Mouse (Mus musculus): ENCODE measurements at regions not wholly inside any gene's neighbourhood (a gene's known extent, or its start where the extent isn't known, plus 50 kb on each side); places are given as distances from the start of the nearest gene placed in this dataset.

GRCm38 (mm10) chr1:125307223-125307622 is 128.3 kb downstream of the Actr3 start:
- H3K4me3 ChIP-seq, result no peak overlapping the region
- no peaks in the 10 kb centered on the region for H3K27me3 ChIP-seq (ENCODE audit: poor library complexity, severe bottlenecking)
- no peak overlapping the region for H3K27ac ChIP-seq
- H3K9me3 ChIP-seq, result peaks cover 9% of the 10 kb centered on the region; the same call in 1 of the 2 replicates
- H3K4me1 ChIP-seq, result no peaks in the 10 kb centered on the region
- no peaks in the 10 kb centered on the region for H3K36me3 ChIP-seq (replicated peaks)
- DNase-seq (ENCODE audit: extremely low spot score, low spot score), result no peak
- 88% methylated on average over 3 of the region's 3 CpGs for WGBS

GRCm38 (mm10) chr1:125298520-125299090 is 136.9 kb downstream of the Actr3 start:
- Histone ChIP-seq H3K4me1 (no peaks in the 10 kb centered on the region), H3K27ac (no peak overlapping the region), H3K36me3 (replicated peaks) (no peaks in the 10 kb centered on the region), H3K27me3 (ENCODE audit: poor library complexity, severe bottlenecking) (no peaks in the 10 kb centered on the region), H3K4me3 (no peak overlapping the region), H3K9me3 (peaks cover 2% of the 10 kb centered on the region; the same call in 1 of the 2 replicates)
- WGBS, result 86% methylated on average over 5 of the region's 5 CpGs
- DNase-seq (ENCODE audit: extremely low spot score, low spot score), result no peak

- DNase-seq (ENCODE audit: extremely low spot score, low spot score), result no peak
- Histone ChIP-seq H3K27ac (no peak overlapping the region), H3K4me3 (no peak overlapping the region), H3K27me3 (ENCODE audit: poor library complexity, severe bottlenecking) (no peaks in the 10 kb centered on the region), H3K4me1 (no peaks in the 10 kb centered on the region), H3K36me3 (replicated peaks) (no peaks in the 10 kb centered on the region), H3K9me3 (peaks cover 2% of the 10 kb centered on the region; the same call in 1 of the 2 replicates)
- 85% methylated on average over 3 of the region's 3 CpGs for WGBS
Measured at GRCm38 (mm10) chr1:125295646-125296045, 139.9 kb downstream of the Actr3 start.

GRCm38 (mm10) chr1:125290320-125291021 is 145.1 kb downstream of the Actr3 start:
- Histone ChIP-seq H3K36me3 (replicated peaks) (no peaks in the 10 kb centered on the region), H3K27me3 (ENCODE audit: poor library complexity, severe bottlenecking) (no peaks in the 10 kb centered on the region), H3K4me3 (no peak overlapping the region), H3K9me3 (peaks cover 2% of the 10 kb centered on the region; the same call in 1 of the 2 replicates), H3K4me1 (no peaks in the 10 kb centered on the region), H3K27ac (no peak overlapping the region)
- no peak for DNase-seq (ENCODE audit: extremely low spot score, low spot score)
- 94% methylated on average over 12 of the region's 12 CpGs for WGBS

DNA sequence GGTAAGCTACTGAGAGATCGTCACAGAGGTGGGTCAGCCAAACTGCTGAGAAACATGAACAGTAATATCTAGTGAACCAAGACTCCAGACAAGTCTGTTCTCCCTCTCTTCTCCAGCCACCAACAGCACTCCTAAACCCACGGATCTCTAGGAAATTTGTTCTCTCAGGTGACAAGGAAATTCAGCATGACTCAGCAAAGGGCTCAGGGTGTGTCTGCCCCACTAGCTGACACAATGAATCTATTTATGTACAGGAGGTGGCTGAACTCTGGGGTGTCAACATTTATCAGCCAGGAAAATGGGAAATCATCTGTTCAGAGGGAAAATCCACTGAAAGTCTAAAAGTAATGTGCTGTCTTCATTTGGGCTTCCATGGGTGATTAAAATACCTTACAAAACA is 149.2 kb downstream of the Actr3 start:
- H3K36me3 ChIP-seq (replicated peaks), result no peaks in the 10 kb centered on the region
- DNase-seq (ENCODE audit: extremely low spot score, low spot score), result no peak
- no peak overlapping the region for H3K4me3 ChIP-seq
- no peaks in the 10 kb centered on the region; the same call in 1 of the 2 replicates for H3K9me3 ChIP-seq
- H3K4me1 ChIP-seq, result no peaks in the 10 kb centered on the region
- WGBS, result 70% methylated on average over 2 of the region's 2 CpGs
- H3K27ac ChIP-seq, result no peak overlapping the region
- no peaks in the 10 kb centered on the region for H3K27me3 ChIP-seq (ENCODE audit: poor library complexity, severe bottlenecking)

DNA sequence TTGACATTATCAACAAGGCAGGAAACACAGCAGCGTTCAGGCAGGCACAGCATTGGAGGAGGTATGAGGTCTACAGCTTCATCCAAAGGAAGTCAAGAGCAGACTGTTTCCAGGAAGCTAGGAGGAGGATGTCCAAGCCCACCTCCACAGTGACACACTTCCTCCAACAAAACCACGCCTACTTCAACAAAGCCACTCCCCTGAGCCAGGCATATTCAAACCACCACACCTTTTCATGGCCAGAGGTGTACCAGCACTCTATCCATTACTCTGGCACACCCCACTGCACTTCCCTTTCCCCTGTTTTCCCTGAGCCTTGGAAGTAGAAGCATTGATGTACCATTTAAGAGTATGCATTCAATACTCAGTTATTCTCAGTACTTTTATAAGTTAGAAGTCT is 150.8 kb downstream of the Actr3 start:
- H3K4me1 ChIP-seq, result no peaks in the 10 kb centered on the region
- no peaks in the 10 kb centered on the region for H3K9me3 ChIP-seq
- no peaks in the 10 kb centered on the region for H3K27me3 ChIP-seq (ENCODE audit: poor library complexity, severe bottlenecking)
- H3K27ac ChIP-seq, result no peak overlapping the region
- WGBS, result 81% methylated on average over 2 of the region's 2 CpGs
- no peak overlapping the region for H3K4me3 ChIP-seq
- no peaks in the 10 kb centered on the region for H3K36me3 ChIP-seq (replicated peaks)
- DNase-seq (ENCODE audit: extremely low spot score, low spot score), result no peak

DNA sequence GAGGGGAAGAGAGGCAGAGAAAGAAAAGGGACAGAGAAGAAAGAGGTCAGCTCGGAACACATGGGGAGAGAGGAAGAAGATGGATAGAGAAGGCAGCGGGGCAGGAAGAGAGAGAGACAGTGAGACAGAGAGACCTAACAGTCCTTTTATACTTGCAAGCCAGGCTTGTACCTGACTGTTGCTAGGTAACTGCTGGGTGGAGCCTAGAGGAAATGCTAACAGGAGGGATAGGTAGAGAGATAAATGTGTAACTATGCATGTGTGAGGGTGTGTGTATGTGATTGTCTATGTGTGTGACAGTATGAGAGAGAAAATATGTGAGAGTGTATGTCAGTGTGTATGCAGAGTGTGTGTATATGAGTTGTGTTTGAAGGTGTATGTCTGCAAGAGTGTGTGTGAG is 161.8 kb downstream of the Actr3 start:
- Histone ChIP-seq H3K4me3 (no peak overlapping the region), H3K4me1 (peaks cover 15% of the 10 kb centered on the region), H3K9me3 (no peaks in the 10 kb centered on the region), H3K36me3 (replicated peaks) (no peaks in the 10 kb centered on the region), H3K27ac (no peak overlapping the region), H3K27me3 (ENCODE audit: poor library complexity, severe bottlenecking) (no peaks in the 10 kb centered on the region)
- WGBS, result 67% methylated on average over 2 of the region's 2 CpGs
- DNase-seq (ENCODE audit: extremely low spot score, low spot score), result no peak

GRCm38 (mm10) chr1:125263684-125264083 is 171.8 kb downstream of the Actr3 start:
- 86% methylated on average over 6 of the region's 6 CpGs for WGBS
- H3K27me3 ChIP-seq (ENCODE audit: poor library complexity, severe bottlenecking), result no peaks in the 10 kb centered on the region
- H3K4me1 ChIP-seq, result no peaks in the 10 kb centered on the region
- no peaks in the 10 kb centered on the region for H3K36me3 ChIP-seq (replicated peaks)
- 0 out of 2 replicates have a peak, but pooled peaks cover 2% of the 10 kb centered on the region for H3K9me3 ChIP-seq
- DNase-seq (ENCODE audit: extremely low spot score, low spot score), result no peak
- no peak overlapping the region for H3K27ac ChIP-seq
- no peak overlapping the region for H3K4me3 ChIP-seq

DNA sequence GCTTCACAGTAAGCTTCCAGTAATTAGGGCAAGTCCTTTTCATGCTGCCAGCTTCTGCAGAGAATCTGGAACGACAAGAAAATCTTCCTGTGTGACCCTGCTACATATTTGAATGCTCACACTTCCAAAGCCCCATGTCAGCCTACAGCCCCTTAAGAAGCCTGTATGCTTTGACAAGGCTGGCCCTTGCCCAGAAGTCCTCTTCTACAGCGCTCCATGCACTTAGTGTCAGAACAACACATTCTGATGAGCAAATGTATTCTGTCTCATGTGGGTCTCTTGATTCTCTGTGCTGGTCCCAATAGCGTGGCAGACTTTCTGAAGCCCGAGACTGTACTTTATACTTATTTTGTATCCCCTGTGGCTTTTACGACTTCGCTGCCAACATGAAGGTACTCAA is 172.5 kb downstream of the Actr3 start:
- 87% methylated on average over 6 of the region's 6 CpGs for WGBS
- H3K27me3 ChIP-seq (ENCODE audit: poor library complexity, severe bottlenecking), result no peaks in the 10 kb centered on the region
- 0 out of 2 replicates have a peak, but pooled peaks cover 2% of the 10 kb centered on the region for H3K9me3 ChIP-seq
- H3K36me3 ChIP-seq (replicated peaks), result no peaks in the 10 kb centered on the region
- no peak overlapping the region for H3K4me3 ChIP-seq
- H3K27ac ChIP-seq, result no peak overlapping the region
- H3K4me1 ChIP-seq, result no peaks in the 10 kb centered on the region
- no peak for DNase-seq (ENCODE audit: extremely low spot score, low spot score)

- 94% methylated on average over 7 of the region's 7 CpGs for WGBS
- H3K36me3 ChIP-seq (replicated peaks), result no peaks in the 10 kb centered on the region
- H3K4me3 ChIP-seq, result no peak overlapping the region
- no peak for DNase-seq (ENCODE audit: extremely low spot score, low spot score)
- H3K4me1 ChIP-seq, result no peaks in the 10 kb centered on the region
- H3K27ac ChIP-seq, result no peak overlapping the region
- H3K9me3 ChIP-seq, result peaks cover 5% of the 10 kb centered on the region; the same call in 1 of the 2 replicates
- no peaks in the 10 kb centered on the region for H3K27me3 ChIP-seq (ENCODE audit: poor library complexity, severe bottlenecking)
Measured at GRCm38 (mm10) chr1:125242345-125242744, 193.2 kb downstream of the Actr3 start.

- 91% methylated on average over 1 of the region's 1 CpGs for WGBS
- Histone ChIP-seq H3K4me3 (no peak overlapping the region), H3K27ac (no peak overlapping the region), H3K4me1 (no peaks in the 10 kb centered on the region), H3K36me3 (replicated peaks) (no peaks in the 10 kb centered on the region), H3K27me3 (ENCODE audit: poor library complexity, severe bottlenecking) (no peaks in the 10 kb centered on the region), H3K9me3 (peaks cover 5% of the 10 kb centered on the region; the same call in 1 of the 2 replicates)
- DNase-seq (ENCODE audit: extremely low spot score, low spot score), result no peak
Measured at GRCm38 (mm10) chr1:125241717-125242116, 193.8 kb downstream of the Actr3 start.

- Histone ChIP-seq H3K4me3 (no peak overlapping the region), H3K27ac (no peak overlapping the region), H3K36me3 (replicated peaks) (no peaks in the 10 kb centered on the region), H3K27me3 (ENCODE audit: poor library complexity, severe bottlenecking) (no peaks in the 10 kb centered on the region), H3K4me1 (no peaks in the 10 kb centered on the region), H3K9me3 (peaks cover 2% of the 10 kb centered on the region; the same call in 1 of the 2 replicates)
- DNase-seq (ENCODE audit: extremely low spot score, low spot score), result no peak
- 92% methylated on average over 3 of the region's 3 CpGs for WGBS
Measured at GRCm38 (mm10) chr1:125237595-125237988, 197.9 kb downstream of the Actr3 start.

DNA sequence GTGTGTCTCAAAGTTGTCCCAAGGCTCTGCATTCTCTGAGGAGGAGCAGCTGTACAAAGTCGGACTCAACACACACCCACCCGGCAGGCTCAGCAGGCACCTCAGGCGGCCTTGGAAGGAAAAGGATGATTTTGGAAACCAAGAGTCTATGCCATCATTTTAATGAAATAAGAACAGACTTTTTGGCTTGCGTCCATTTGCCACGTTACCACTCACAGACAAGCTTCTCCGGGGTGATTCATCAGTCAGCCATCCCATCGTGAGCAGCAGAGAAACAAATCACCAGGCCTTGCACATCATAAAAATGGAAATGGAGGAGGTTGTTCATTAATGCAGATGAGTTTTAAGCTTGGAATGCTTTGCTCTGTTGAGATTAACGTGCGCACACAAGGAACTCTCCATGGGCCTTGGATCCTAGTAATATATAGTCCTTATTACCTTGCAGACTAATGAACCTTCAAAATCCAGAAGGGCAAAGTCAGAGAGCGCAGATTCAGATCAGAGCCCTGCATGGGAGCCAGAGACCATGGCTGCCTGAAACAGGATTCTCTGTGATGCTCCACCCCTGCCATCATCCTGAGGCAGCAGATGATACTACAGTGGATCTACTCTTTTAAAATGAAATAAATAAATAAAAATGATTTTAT is 198.5 kb downstream of the Actr3 start:
- no peaks in the 10 kb centered on the region for H3K4me1 ChIP-seq
- no peaks in the 10 kb centered on the region for H3K27me3 ChIP-seq (ENCODE audit: poor library complexity, severe bottlenecking)
- H3K27ac ChIP-seq, result no peak overlapping the region
- H3K4me3 ChIP-seq, result no peak overlapping the region
- H3K36me3 ChIP-seq (replicated peaks), result no peaks in the 10 kb centered on the region
- WGBS, result 91% methylated on average over 10 of the region's 10 CpGs
- DNase-seq (ENCODE audit: extremely low spot score, low spot score), result no peak
- H3K9me3 ChIP-seq, result no peaks in the 10 kb centered on the region; the same call in 1 of the 2 replicates

All from forebrain, embryonic 10.5 days (tissue).